Mouse (Mus musculus) adrenal gland, postnatal 14 days (tissue): ENCODE measurements around the gene C2cd3. TPM values are rescaled to one million over a fixed set of nuclear protein-coding genes. Genes with fewer than 3 reads are reported as not detected.

ENCODE experiments used
- DNase-seq: peaks from one replicate; pipeline ENCODE4 v3.0.0; 2021; ENCODE audit warnings: mixed read lengths
- total RNA-seq: library from RNA; stranded (reverse); gene quantifications from 2 replicates; pipeline ENCODE4 v1.2.3, GENCODE M21; 2021

C2cd3 gene
- total RNA-seq, 1 experiment from 2014 or later, result 21.4 TPM

DNA sequence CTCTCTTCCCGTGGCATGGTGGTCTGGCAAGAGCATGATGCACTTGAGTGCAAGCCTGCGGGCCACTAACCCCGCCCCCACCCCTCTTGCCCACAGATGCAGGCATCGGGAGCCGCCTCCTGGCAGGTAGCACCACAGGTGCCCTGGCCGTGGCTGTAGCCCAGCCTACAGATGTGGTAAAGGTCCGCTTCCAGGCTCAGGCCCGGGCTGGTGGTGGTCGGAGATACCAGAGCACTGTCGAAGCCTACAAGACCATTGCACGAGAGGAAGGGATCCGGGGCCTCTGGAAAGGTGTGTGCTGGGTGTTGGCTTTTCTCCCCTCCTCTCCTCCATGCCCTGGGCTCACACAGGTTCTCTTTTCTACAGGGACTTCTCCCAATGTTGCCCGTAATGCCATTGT, 125.9 kb downstream of the C2cd3 start:
- DNase-seq, result no peak

DNA sequence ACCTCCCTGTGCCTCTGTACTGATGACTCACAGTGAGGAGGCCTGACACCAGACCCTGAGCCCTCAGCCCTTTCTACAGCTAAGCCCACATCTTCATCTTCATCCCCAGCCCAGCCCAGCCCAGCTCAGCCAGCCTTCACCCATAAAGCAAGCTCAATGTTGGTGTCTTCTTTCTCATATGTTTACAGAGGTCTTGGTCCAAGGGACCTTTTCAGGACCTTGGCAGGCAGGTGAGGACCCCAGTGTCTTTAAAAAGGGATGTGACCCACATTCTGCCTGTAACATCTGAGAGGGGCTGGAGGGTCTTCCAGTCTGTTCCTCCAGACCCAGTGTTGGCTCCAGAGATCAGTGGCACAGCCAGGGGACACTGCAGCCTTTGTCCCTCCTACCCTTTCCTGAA, 127.4 kb downstream of the C2cd3 start:
- no peak for DNase-seq

DNA sequence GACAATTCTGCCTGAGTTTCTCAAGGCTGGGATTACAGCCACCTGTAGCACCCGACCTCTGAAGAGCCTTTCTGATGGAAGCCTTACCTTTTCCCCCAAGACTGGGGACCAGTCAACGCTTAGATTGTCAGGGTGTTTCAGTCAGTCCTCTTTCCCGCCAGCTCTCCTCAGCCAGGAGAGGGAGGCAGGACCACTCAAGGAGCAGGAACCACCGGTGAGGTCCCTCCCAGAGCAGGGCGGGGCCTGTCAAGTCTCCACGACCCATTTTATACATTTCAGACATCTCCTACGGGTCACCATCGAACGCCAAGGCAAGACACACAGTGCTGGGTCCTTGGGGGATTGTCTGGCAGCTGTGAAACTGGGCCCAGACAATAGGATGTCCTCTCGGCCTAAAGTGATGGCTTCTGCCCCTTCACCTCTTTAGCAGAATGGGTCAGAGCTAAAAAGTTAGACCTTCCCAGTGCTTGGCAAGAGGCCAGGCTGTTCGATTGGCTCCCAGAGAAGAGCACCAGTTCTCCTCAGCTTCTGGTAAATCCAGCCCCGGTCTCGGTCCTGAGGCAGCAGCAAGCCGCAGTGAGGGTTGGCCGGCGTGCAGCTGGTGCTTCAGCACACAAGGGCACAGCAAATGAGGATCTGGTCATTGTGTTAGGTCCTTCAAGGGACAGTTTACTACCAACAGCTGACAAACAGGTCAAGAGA, 128.4 kb downstream of the C2cd3 start:
- DNase-seq, result no peak

DNA sequence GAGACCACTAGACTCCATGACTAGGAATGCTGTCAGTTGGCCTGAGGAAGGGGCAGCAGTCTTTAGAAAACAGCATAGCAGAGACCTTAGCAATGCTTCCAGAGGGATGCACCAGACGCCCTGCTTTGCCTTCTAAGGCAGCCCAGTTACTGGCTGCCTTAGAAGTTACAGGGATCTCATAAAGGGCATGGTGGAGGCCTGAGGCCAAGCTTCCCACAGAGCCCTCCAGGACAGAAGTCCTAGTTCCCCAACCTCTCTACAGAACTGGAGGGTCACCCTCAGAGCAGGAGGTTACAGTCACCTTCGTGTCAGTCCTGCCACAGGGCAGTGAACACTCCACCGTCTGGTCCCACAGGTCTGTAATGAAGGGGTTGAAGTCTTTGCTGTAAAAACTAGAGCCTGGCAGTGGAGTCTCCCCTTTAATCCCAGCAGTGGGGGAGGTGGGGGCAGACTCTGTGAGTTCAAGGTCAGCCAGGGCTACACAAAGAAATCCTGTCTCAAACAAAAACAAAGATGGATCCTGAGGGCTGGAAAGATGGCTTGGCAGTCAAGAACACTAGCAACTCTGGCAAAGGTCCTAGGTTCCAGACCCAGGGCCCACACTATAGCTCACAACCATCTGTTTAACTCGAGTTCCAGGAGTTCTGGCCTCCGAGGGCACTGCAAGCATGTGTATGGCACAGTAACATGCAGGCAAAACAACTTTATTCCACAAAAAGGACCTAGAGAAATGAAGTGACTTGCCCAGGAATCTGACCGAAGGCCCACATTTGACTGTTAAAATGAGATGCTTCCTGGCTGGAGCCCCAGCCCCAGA, 129.2 kb downstream of the C2cd3 start:
- no peak for DNase-seq

DNA sequence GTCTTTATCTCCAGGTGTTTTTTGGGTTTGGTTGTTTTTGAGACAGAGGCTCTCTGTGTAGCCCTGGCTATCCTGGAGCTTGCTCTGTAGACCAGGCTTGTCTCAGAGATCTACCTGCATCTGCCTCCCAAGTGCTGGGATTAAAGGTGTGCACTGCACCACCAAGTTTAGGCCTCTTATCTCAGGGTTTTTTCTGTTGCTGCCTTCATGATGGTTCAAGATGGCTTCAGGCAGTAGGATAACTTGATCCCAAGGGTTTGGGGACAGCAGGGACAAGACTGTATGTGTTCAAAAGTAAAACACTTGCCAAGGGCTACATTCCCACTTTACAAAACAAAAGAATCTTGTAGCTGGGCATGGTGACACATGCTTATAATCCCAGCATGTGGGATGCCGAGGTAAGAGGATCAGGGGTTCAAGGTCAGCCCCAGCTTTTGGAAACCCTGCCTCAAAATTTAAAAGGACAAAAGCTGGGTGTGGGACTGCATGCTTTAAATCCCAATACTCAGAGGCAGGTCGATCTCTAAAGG, 129.9 kb downstream of the C2cd3 start:
- no peak for DNase-seq

DNA sequence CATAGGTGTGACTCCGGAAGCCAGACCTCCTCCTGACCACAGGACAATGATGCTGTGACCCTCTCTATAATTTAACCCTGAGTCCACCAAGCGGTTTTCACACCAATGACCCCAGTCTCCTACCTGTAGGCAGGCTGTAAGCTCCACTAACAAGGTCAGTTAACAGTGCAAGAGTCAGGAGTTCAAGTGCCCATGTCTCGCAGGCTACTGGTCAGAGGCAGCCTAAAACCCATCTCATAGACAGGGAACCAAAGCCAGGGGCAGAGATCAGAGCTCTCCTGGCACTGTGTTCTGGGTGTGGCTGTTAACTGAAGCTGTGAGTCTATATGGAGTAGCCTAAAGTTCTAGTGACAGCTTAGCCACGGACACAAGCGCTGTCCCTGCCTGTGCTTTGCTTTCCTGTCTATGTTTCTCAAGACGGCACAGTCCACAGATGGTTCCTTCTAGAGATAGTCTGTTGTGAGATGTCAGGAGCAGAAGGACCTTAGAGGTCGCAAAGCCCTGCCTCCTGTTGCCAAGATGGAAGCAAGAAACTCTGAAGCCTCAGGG, 130.4 kb downstream of the C2cd3 start:
- DNase-seq, result no peak

DNA sequence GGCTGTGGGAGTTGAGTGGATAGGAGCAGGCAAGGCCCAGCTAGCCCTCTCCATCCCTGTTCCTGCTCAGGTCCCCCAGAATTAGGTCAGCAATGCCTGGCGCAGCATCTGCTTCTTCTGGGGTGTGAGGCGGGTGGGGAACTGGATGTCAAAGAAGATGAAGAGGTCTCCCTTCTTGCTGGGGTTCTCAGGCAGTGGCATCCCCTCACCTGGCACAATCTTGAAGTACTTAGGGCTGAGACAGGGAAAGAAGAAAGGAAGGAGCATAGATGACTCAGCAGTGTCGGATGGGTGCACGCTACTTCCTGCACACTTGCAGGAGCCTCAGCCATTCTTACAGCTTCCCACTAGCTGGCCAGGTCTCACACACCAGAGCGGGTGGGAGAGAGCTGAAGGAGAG, 131.0 kb downstream of the C2cd3 start:
- no peak for DNase-seq

DNA sequence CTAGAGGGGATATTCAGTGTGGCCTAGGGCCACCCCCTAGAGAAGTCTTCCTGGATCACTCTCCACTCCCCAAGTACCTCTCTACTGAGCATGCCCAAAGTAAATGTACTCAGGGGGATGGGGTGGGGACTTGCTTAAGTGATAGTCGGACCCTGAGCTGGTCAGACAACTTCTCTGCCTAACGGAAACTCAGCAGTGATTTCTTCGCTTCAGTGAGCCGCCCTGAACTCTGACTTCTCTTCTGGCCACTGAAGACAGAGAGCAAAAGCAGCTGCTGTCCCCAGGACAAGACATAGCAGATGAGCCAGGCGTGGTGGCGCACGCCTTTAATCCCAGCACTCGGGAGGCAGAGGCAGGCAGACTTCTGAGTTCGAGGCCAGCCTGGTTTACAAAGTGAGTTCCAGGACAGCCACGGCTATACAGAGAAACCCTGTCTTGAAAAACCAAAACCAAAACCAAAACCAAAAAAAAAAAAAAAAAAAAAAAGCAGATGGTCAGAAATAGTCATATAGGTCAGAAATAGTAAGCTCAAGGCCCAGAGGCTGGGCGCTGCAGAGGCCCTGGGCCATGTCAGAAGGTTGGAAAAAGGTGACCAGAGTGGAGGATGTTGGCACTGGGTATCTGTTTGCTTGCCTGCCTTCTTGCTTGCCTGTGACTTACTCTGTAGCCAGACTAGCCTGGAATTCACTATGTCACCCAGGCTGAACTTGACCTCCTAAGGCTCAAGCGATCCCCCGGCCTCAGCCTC, 132.9 kb downstream of the C2cd3 start:
- DNase-seq, result no peak

DNA sequence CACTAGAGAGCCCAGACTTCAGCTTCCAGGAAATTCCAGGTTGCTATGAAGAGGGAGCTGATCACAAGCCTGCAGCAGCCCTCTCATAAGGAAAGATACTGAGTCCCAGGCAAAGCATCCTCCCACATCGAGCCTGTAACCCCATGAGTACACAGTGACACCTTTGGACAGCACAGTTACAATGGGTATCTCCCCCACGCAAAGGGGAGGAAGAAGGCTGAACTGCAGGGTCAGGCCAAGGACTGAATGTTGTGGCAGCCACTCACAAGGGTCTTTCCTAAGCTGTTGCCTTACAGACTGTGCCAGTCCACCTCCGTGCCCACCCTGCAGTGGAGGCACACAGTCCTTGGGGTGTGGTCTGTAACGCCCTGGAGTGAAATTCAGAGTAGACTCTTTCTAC, 134.5 kb downstream of the C2cd3 start:
- DNase-seq, result no peak

DNA sequence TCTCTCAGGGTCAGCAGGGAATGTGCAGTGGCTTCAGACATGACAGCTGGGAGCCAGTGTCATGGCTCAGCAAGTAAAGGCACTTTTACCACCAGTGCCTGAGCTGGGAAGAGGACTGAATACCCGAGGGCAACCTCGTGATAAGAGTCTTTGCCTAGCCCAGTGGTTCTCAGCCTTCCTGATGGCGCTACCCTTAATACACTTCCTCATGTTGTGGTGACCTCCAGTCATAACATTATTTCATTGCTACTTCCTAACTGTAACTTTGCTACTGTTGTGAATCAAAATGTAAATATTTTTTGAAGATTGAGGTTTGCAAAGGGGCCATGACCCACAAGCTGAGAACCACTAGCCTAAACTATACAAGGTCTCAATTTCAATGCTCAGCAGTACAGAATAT, 136.6 kb downstream of the C2cd3 start:
- DNase-seq, result no peak

DNA sequence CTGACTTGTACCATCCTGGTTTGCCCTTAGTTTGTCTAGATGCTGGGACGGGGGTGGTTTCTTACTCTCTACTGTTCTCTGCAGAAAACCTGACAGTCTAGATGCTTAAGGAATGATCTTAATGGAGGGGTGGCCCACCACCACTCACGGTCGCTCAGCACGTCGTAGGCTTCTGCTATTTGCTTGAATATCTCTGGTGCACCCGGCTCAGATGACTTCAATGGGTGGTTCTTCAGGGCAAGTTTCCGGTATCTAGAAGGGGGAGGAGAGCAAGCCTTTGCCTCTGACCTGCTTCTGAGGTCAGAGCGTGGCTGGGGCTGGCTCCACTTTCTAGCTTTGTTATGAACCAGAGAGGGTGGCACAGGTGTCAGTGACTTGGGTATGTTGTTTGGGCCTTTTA, 139.6 kb downstream of the C2cd3 start:
- DNase-seq, result no peak

DNA sequence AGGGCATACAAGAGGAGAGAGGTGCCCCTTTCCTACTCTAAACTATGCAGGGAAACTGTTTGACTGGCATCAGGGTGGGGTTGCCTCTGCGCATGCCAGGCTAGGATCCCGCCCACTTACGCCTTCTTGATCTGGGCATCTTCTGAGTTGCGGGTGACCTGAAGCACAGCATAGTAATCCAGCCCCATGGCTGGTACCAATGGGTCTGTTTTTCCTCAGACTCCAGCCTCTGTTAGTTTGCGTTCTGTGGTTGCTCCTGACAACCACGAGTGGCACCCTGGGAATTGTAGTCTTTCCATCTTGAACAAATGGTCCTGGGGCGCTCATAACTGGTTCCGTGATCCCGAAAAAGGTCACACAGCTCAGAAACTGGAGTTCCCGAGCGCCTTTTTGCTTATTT, 142.5 kb downstream of the C2cd3 start, which contains the start of gene Dnajb13:
Dnajb13 (minus strand) TSS at position 388 of the 400 bp plus-strand sequence.
- no peak for DNase-seq

Other genes starting within 250 kb of the C2cd3 start
- gene Lipt2, start 213.0 kb upstream of the C2cd3 start, total RNA-seq, result 5.7 and 7.0 TPM in 2 replicates
- gene Kcne3, start 195.7 kb upstream of the C2cd3 start, total RNA-seq, result 2.0 and 2.6 TPM in 2 replicates
- gene Pgm2l1, start 144.8 kb upstream of the C2cd3 start, total RNA-seq, result 6.7 and 11.4 TPM in 2 replicates
- 1.4 and 1.8 TPM in 2 replicates for gene P4ha3, start 86.7 kb upstream of the C2cd3 start, total RNA-seq
- 53.4 and 55.1 TPM in 2 replicates for gene Ppme1, start 74 bp downstream of the C2cd3 start, total RNA-seq
- 41.2 and 43.0 TPM in 2 replicates for gene Ucp3, start 100.8 kb downstream of the C2cd3 start, total RNA-seq
- gene Ucp2, start 121.1 kb downstream of the C2cd3 start, total RNA-seq, result 355 and 500 TPM in 2 replicates
- gene Dnajb13, start 142.7 kb downstream of the C2cd3 start, total RNA-seq, result 0.30 TPM in 1 of 2 replicates, not detected in the other
- 7.8 and 10.4 TPM in 2 replicates for gene Coa4, start 164.8 kb downstream of the C2cd3 start, total RNA-seq
- gene Rab6a, start 235.2 kb downstream of the C2cd3 start, total RNA-seq, result 68.0 TPM in 2 replicates
- gene Mrpl48, start 236.1 kb downstream of the C2cd3 start, total RNA-seq, result 59.8 and 60.9 TPM in 2 replicates